Mouse (Mus musculus) liver, postnatal 0 days (tissue): Measurements from ENCODE around the gene Dnajb12. TPM values are rescaled to one million over a fixed set of nuclear protein-coding genes. Genes with fewer than 3 reads are reported as not detected.

Source experiments
- ATAC-seq: fragments of 200-750 bp; cut with Nextera tagmentation; 2 replicates; pipeline ENCODE4 v1.8.0; 2017; ENCODE audit warnings: mild to moderate bottlenecking, moderate library complexity
- DNase-seq: peaks from one replicate; pipeline ENCODE4 v3.0.0-alpha.2; 2016
- H3K27ac ChIP-seq: fragments of 300-500 bp; sonication (generic); 2 replicates; pipeline ENCODE4 v1.5.1; 2014; ENCODE audit warnings: antibody characterized with exemption, moderate library complexity, mild to moderate bottlenecking, low read depth
- H3K27me3 ChIP-seq: fragments of 300-500 bp; sonication (generic); 2 replicates; pipeline ENCODE4 v1.6.1; 2014; ENCODE audit warnings: low read length, control low read depth, mixed read lengths; ENCODE audit not compliant: insufficient read depth
- H3K36me3 ChIP-seq: fragments of 300-500 bp; sonication (generic); replicated peaks from 2 replicates; pipeline ENCODE4 v1.6.1; 2014; ENCODE audit warnings: mild to moderate bottlenecking, control low read depth, low read length, moderate library complexity, mixed read lengths; ENCODE audit not compliant: insufficient read depth
- H3K4me1 ChIP-seq: fragments of 300-500 bp; sonication (generic); 2 replicates; pipeline ENCODE4 v1.6.1; 2014; ENCODE audit warnings: antibody characterized with exemption, mild to moderate bottlenecking, control low read depth; ENCODE audit not compliant: insufficient read depth
- H3K4me2 ChIP-seq: fragments of 300-500 bp; sonication (generic); 2 replicates; pipeline ENCODE4 v1.6.1; 2014; ENCODE audit warnings: low read depth, mild to moderate bottlenecking, low read length, moderate library complexity, mixed read lengths
- H3K4me3 ChIP-seq: fragments of 300-500 bp; sonication (generic); 2 replicates; pipeline ENCODE4 v1.5.1; 2014; ENCODE audit warnings: low read depth, low read length
- H3K9ac ChIP-seq: fragments of 300-500 bp; sonication (generic); replicated peaks from 2 replicates; pipeline ENCODE4 v1.6.1; 2014; ENCODE audit warnings: mild to moderate bottlenecking, moderate library complexity
- H3K9me3 ChIP-seq: fragments of 300-500 bp; sonication (generic); 2 replicates; pipeline ENCODE4 v1.6.1; 2016; ENCODE audit warnings: mild to moderate bottlenecking, control low read depth, low read length, mixed read lengths
- CTCF ChIP-seq: sonication (generic); IDR thresholded peaks from 2 replicates; pipeline ENCODE4 v1.5.1; 2016; ENCODE audit warnings: antibody characterized with exemption, low read depth
- EP300 ChIP-seq: IDR thresholded peaks from 2 replicates; pipeline ENCODE4 v1.6.1; 2016; ENCODE audit warnings: antibody characterized with exemption, low read depth, mild to moderate bottlenecking
- WGBS: fragments of 180-500 bp; shearing (Covaris S2); extraction: QIAGEN DNeasy Blood & Tissue Kit; methylation state at CpG from one replicate; pipeline ENCODE4 v1.1.7; 2014; ENCODE audit not compliant: insufficient replicate concordance; 5-methylcytosine and 5-hydroxymethylcytosine counted together
- polyA plus RNA-seq: library from polyadenylated mRNA; unstranded; fragments of >200 nt; fragmentation: Nextera tagmentation; extraction: Ambion mirVana; gene quantifications from 2 replicates; pipeline ENCODE4 v1.2.1, GENCODE M21; 2015

The Dnajb12 gene
- polyA plus RNA-seq, 1 experiment from 2014 or later = 17.0 TPM

DNA sequence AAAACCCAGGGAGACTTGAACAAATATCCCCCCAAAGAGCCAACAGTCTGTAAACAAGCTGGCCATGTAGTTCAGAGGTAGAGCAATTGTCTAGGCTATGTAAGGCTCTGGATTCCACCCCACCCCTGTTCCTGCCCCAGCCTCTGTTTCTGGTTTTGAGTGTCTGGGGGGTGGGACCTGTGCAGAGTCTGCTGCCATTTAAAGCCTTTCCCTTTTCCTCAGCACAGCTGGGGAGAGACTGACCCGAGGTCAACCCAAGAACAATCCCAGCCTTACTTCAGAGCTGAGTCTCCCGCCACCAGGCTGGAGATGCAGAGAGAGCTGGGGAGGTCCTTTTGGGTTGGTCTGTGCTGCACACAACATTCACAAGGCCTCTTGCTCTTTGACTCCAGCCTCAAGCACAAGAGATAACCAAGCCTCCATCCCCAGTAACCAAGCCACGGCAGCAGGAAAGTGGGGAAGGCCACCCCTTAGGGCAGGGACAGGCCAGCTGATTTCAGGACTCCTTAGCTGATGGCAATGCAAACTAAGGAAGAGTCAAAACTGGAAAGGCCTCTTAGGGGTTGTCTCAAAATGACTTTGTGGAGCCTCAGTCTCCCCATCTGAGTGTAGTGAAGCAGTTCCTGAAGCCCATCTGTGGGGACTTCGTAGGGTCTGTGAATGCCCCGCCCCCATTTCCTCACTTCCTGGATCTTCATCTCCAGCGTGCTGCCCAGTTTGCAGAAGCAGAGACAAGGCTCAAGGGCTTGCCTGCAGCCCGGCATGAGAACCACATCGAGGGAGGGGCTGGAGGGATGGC is 56.9 kb downstream of the Dnajb12 start:
- 23% methylated on average over 8 of the region's 8 CpGs for WGBS
- H3K27ac ChIP-seq = peak overlapping the region; percentile 34; the same call in 1 of the 2 replicates
- H3K9ac ChIP-seq = no peak overlapping the region
- H3K4me2 ChIP-seq = no peak overlapping the region
- TF ChIP-seq CTCF = no peak
- TF ChIP-seq EP300 = no peak
- H3K4me1 ChIP-seq = peaks cover 8% of the 10 kb centered on the region; the same call in 1 of the 2 replicates
- H3K9me3 ChIP-seq = no peaks in the 10 kb centered on the region
- H3K4me3 ChIP-seq = no peak overlapping the region
- DNase-seq = no peak
- H3K36me3 ChIP-seq = no peaks in the 10 kb centered on the region
- ATAC-seq = no peak
- H3K27me3 ChIP-seq = no peaks in the 10 kb centered on the region

DNA sequence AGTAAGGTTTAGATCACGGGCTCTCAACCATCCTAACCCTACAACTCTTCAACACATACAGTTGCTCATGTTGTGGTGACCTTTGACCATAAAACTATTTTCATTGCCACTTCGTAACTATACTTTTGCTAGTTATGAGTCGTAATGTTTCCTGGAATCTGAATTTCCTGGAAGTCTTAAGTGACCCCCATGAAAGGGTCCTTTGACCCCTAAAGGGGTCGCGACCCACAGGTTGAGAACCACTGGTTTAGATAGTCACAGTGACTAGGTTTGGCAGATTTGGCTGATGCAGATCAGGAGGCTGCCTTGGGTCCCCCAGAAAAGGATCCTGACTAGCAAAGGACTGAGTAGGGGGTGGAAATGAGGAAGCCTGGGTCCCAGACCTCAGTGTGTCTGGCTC is 59.3 kb downstream of the Dnajb12 start:
- Histone ChIP-seq H3K4me3 (no peak overlapping the region), H3K27ac (no peak overlapping the region), H3K4me2 (no peak overlapping the region), H3K36me3 (no peaks in the 10 kb centered on the region), H3K27me3 (no peaks in the 10 kb centered on the region), H3K4me1 (peaks cover 18% of the 10 kb centered on the region), H3K9ac (no peak overlapping the region), H3K9me3 (no peaks in the 10 kb centered on the region)
- ATAC-seq (no peak), DNase-seq (no peak)
- TF ChIP-seq CTCF (no peak), EP300 (no peak)
- WGBS = 74% methylated on average over 5 of the region's 5 CpGs

DNA sequence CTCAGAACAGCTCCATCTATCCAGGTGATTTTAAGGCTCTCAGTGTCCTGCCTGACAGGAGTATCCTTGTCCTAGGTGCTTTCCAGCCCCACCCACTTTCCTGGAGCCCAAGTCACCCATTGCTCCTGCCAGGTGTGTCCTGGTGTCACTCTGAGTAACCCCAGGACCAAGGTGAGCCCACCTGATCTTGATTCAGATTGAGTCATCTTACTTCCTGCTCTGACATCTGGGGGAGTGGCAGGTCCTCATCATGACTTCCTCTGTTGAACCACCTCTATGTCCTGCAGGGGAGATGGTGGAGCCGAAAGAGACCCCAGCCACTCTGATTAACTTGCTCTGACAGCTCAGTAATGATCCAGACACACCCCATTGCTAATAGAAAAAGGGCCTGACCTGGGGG is 59.7 kb downstream of the Dnajb12 start:
- H3K36me3 ChIP-seq = no peaks in the 10 kb centered on the region
- no peak overlapping the region for H3K9ac ChIP-seq
- H3K27me3 ChIP-seq = no peaks in the 10 kb centered on the region
- no peaks in the 10 kb centered on the region for H3K9me3 ChIP-seq
- TF ChIP-seq CTCF (no peak), EP300 (no peak)
- peaks cover 20% of the 10 kb centered on the region for H3K4me1 ChIP-seq
- H3K4me3 ChIP-seq = no peak overlapping the region
- DNase-seq = no peak
- 63% methylated on average over 1 of the region's 1 CpGs for WGBS
- H3K4me2 ChIP-seq = no peak overlapping the region
- no peak for ATAC-seq
- no peak overlapping the region for H3K27ac ChIP-seq

DNA sequence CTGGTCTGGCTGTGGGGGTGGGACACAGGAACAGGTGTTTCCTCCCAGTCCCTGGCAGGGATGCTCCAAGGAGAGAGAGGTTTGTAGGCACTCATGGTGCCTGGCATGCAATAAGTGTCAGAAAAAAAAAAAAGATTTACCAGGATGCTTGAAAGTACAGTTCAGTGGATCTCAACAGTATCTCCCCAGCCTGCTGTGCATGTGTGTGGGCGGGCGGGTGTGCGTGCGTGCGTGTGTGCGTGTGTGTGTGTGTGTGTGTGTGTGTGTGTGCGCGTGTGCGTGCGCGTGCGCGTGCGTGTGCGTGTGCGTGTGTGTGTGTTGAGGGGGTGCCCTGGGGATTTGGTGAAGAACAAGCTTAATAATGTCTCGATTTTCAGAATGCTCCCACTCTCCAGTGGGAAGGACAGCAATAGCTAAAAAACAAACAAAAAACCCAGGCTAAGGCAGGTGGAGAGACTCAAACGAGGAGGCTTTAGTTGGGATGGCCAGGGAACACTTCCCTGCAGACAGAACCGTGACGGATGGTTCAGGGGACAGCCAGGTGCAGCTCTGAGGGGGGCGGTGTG is 63.0 kb downstream of the Dnajb12 start:
- DNase-seq = no peak
- TF ChIP-seq EP300 (no peak), CTCF (no peak)
- peak overlapping the region; percentile 74 for H3K4me2 ChIP-seq
- ATAC-seq = no peak
- WGBS = 57% methylated on average over 21 of the region's 21 CpGs
- H3K4me1 ChIP-seq = peaks cover 19% of the 10 kb centered on the region
- H3K27ac ChIP-seq = peak overlapping the region; percentile 93
- no peaks in the 10 kb centered on the region for H3K36me3 ChIP-seq
- H3K9me3 ChIP-seq = no peaks in the 10 kb centered on the region
- no peaks in the 10 kb centered on the region for H3K27me3 ChIP-seq
- peak overlapping the region; percentile 43 for H3K4me3 ChIP-seq
- H3K9ac ChIP-seq = peak overlapping the region; percentile 68

DNA sequence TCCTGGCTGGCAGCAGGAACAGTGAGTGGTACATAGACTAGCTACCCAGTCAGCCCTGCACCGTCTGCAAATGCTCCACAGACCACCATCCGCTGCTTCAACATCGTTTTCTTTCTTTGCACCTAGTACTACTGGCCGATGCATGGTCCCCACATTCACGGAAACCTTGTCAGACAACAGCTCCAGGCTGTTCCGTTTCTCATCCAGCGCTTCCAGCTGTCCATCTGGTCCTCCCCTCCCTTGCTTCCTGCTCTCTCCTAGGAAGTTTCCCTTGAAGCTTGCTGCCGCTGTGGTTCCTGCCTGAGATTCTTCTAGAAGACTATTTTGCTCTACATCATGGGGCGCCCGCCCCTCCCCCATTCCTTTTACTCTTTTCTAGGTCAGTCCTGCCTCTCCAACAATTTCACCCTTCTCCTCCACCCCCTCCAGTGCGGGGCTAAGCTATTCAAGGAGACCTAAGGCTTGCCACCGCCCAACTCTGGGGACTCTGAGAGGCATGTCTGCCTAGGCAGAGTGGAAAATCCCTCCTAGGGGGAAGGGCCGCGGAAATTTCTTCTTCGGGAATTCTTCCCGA is 63.6 kb downstream of the Dnajb12 start:
- no peak for TF ChIP-seq CTCF
- Histone ChIP-seq H3K36me3 (no peaks in the 10 kb centered on the region), H3K4me3 (peak overlapping the region; percentile 43), H3K9ac (peak overlapping the region; percentile 68), H3K9me3 (no peaks in the 10 kb centered on the region), H3K4me2 (peak overlapping the region; percentile 74), H3K27ac (peak overlapping the region; percentile 93), H3K4me1 (peaks cover 19% of the 10 kb centered on the region), H3K27me3 (no peaks in the 10 kb centered on the region)
- 7% methylated on average over 16 of the region's 16 CpGs for WGBS
- peak; percentile 37 for ATAC-seq
- DNase-seq = peak; percentile 55

DNA sequence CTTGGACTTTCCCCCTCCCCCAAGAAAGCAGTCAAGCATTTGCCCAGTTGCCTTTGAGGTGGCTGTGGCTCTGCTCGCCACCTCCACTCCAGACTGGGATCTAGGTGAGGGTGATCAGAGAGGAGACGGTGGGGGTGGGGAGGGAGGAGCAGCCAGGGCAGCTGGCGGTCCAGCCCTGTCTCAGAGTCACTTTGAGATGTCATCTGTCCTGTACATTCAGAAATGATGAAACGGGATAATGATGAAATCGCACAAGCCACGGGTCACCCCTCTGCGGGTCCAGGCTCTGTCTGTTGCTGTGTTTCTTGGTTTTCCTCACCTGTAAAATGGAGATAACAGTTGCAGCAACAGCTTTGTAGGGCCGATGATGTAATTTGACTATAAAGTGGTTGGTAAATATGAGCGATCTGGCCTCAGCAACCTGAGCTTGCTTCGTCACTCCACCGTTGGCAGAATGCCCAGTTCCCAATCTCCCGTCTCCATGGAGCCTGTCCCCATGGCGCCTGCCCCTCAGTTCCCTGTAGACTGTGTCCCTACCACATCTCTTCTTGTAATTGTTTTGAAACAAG is 64.1 kb downstream of the Dnajb12 start:
- Histone ChIP-seq H3K27me3 (no peaks in the 10 kb centered on the region), H3K27ac (peak overlapping the region; percentile 93), H3K9ac (peak overlapping the region; percentile 68), H3K4me2 (peak overlapping the region; percentile 74), H3K4me1 (peaks cover 19% of the 10 kb centered on the region), H3K36me3 (no peaks in the 10 kb centered on the region), H3K9me3 (no peaks in the 10 kb centered on the region), H3K4me3 (peak overlapping the region; percentile 43)
- TF ChIP-seq EP300 (peak; percentile 92), CTCF (no peak)
- ATAC-seq (peak; percentile 95), DNase-seq (peak; percentile 93)
- 14% methylated on average over 13 of the region's 13 CpGs for WGBS
